Mouse (Mus musculus) heart, postnatal 10 days (tissue): ENCODE measurements around the gene Mok. TPM values are rescaled to one million over a fixed set of nuclear protein-coding genes. Genes with fewer than 3 reads are reported as not detected.
"Not testable (repeated sequence)": the region's sequence is repeated elsewhere in the genome, so short reads cannot be mapped to it uniquely, and the experiment has no call there.

Experiments
- DNase-seq, 2 experiments: peaks; one replicate each; pipeline ENCODE4 v3.0.0; 2021
- intact Hi-C: fragments of 180-260 bp; cut with DNase I; formaldehyde crosslinking; loops from one replicate; pipeline ENCODE4 v1.15.1; 2025
- total RNA-seq, 2 experiments: library from RNA; stranded (reverse); gene quantifications; 2 replicates each; pipeline ENCODE4 v1.2.3; 2021

The Mok gene
- total RNA-seq = under 1 TPM; 0.57 to 0.62 TPM

- peak; percentile 97 to 98 for DNase-seq
- intact Hi-C loops = loop anchor here (5.0 to 10.0 kb wide), 4 partner anchors 138 to 408 kb away; partner anchors contain the start of genes Hsp90aa1 and Ppp2r5c
Measured at GRCm38 (mm10) chr12:110840348-110841198, at the start of gene Mok. Mok (minus strand) TSS chr12:110840939.

GRCm38 (mm10) chr12:110889036-110890020, 48.6 kb upstream of the Mok start, which contains the start of the genes Cinp and Tecpr2:
Cinp (minus strand) TSS chr12:110889145.
Tecpr2 (plus strand) TSS chr12:110889264.
- intact Hi-C loops = no loop called here
- DNase-seq = peak; percentile 97

GRCm38 (mm10) chr12:110888606-110889005, 47.9 kb upstream of the Mok start:
- intact Hi-C loops = no loop called here
- no peak for DNase-seq

- intact Hi-C loops = no loop called here
- peak in 1 of 2 experiments; percentile 9 for DNase-seq
Measured at GRCm38 (mm10) chr12:110888106-110888505, 47.4 kb upstream of the Mok start.

GRCm38 (mm10) chr12:110885251-110885650, 44.5 kb upstream of the Mok start:
- intact Hi-C loops = no loop called here

GRCm38 (mm10) chr12:110882291-110882690, 41.6 kb upstream of the Mok start:
- intact Hi-C loops = no loop called here
- no peak for DNase-seq

More at GRCm38 (mm10) chr12:110885251-110885650, 44.5 kb upstream of the Mok start:
- no peak for DNase-seq

- intact Hi-C loops = no loop called here
- DNase-seq = no peak
Measured at GRCm38 (mm10) chr12:110875351-110875750, 34.6 kb upstream of the Mok start.

GRCm38 (mm10) chr12:110871247-110871646, 30.5 kb upstream of the Mok start:
- intact Hi-C loops = no loop called here
- no peak for DNase-seq

GRCm38 (mm10) chr12:110870107-110870506, 29.4 kb upstream of the Mok start:
- DNase-seq = no peak
- intact Hi-C loops = no loop called here

GRCm38 (mm10) chr12:110865989-110866388, 25.2 kb upstream of the Mok start:
- intact Hi-C loops = no loop called here
- no peak for DNase-seq

GRCm38 (mm10) chr12:110865571-110865970, 24.8 kb upstream of the Mok start:
- intact Hi-C loops = no loop called here
- no peak for DNase-seq

GRCm38 (mm10) chr12:110864008-110864407, 23.3 kb upstream of the Mok start:
- intact Hi-C loops = no loop called here
- no peak for DNase-seq

GRCm38 (mm10) chr12:110861256-110861655, 20.5 kb upstream of the Mok start:
- intact Hi-C loops = no loop called here

GRCm38 (mm10) chr12:110860293-110860692, 19.6 kb upstream of the Mok start:
- intact Hi-C loops = no loop called here
- DNase-seq = no peak

More at GRCm38 (mm10) chr12:110861256-110861655, 20.5 kb upstream of the Mok start:
- no peak for DNase-seq

- intact Hi-C loops = not testable (repeated sequence)
Measured at GRCm38 (mm10) chr12:110858681-110859080, 17.9 kb upstream of the Mok start.

GRCm38 (mm10) chr12:110857196-110857595, 16.5 kb upstream of the Mok start:
- DNase-seq = no peak
- intact Hi-C loops = no loop called here

More at GRCm38 (mm10) chr12:110858681-110859080, 17.9 kb upstream of the Mok start:
- not testable (repeated sequence) for DNase-seq

- DNase-seq = no peak
- intact Hi-C loops = no loop called here
Measured at GRCm38 (mm10) chr12:110854786-110855737, 14.3 kb upstream of the Mok start.

- intact Hi-C loops = no loop called here
- DNase-seq = no peak
Measured at GRCm38 (mm10) chr12:110851923-110852322, 11.2 kb upstream of the Mok start.

GRCm38 (mm10) chr12:110851414-110851813, 10.7 kb upstream of the Mok start:
- no peak for DNase-seq
- intact Hi-C loops = no loop called here

GRCm38 (mm10) chr12:110850929-110851256, 10.2 kb upstream of the Mok start:
- intact Hi-C loops = no loop called here
- no peak for DNase-seq
